Mouse (Mus musculus): Measurements from ENCODE around the gene Elf2. TPM values are rescaled to one million over a fixed set of nuclear protein-coding genes. Genes with fewer than 3 reads are reported as not detected.
"Not testable (repeated sequence)": the region's sequence is repeated elsewhere in the genome, so short reads cannot be mapped to it uniquely, and the experiment has no call there.

The Elf2 gene
- polyA plus RNA-seq, 1 experiment, result 18.2 TPM

DNA sequence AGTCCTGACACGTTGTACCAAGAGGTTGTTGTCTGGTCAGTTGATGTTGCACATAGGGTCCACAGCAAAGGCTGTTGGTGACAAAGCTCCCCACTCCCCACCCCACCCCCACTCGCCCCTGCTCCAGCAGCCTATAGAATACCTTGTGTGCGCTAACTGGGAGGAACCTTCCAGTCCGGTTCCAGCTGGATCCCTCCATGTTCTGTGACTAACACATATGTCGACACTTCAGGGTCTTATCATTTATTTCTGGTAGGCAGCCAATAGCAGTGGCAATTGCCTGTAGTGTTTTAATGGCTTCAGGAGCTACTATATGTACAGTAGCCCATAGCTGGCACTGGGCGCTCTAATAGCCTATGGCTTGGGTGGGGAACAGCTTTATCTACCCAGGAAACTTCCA, 118.2 kb downstream of the Elf2 start:
- Histone ChIP-seq H3K36me3 (ENCODE audit: control insufficient read depth, insufficient read depth) (no peaks in the 10 kb centered on the region), H3K4me2 (ENCODE audit: low read depth) (no peak overlapping the region), H3ac (ENCODE audit: control insufficient read depth, insufficient read length) (no peak overlapping the region), H3K4me3 (no peak overlapping the region), H3K27me3 (ENCODE audit: control insufficient read depth, insufficient read depth, insufficient read length) (no peaks in the 10 kb centered on the region), H3K79me2 (ENCODE audit: control insufficient read depth, insufficient read depth) (peaks cover 22% of the 10 kb centered on the region)
- TF ChIP-seq POLR2A (IDR thresholded peaks at IDR 0.05; ENCODE audit: insufficient read length, low read depth), result no peak
- TF ChIP-seq USF1 (IDR thresholded peaks at IDR 0.05; ENCODE audit: low read depth), result no peak
- no peak for TF ChIP-seq E2F4 (IDR thresholded peaks at IDR 0.05; ENCODE audit: insufficient read depth)
- TF ChIP-seq REST (IDR thresholded peaks at IDR 0.05; ENCODE audit: insufficient read depth, insufficient read length), result no peak
- no peak for TF ChIP-seq MYOG (IDR thresholded peaks at IDR 0.05; ENCODE audit: control insufficient read depth in 1 of 3, insufficient read depth in 1 of 3, insufficient read length in 2 of 3, low read depth in 2 of 3)
- TF ChIP-seq CEBPB (IDR thresholded peaks at IDR 0.05; ENCODE audit: insufficient read depth, poor library complexity, severe bottlenecking), result no peak

DNA sequence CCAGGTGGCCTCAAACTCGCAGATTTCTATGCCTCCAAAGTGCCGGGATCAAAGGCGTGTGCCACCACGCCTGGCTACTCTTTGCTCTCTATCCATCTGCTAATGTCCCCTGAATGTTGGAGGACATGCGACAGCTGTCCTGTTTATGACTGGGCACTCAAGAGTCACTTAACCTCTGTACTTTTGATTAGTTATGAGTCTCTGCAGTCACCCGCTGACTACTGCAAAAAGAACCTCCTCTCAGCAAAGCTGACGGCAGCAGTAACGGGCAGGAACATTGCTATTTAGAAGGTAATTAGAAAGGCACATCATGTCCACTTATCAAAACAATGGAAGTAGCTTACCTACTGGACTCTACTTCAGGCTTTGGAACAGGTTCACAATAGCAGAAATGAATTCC, 118.6 kb downstream of the Elf2 start:
- no peak overlapping the region for H3ac ChIP-seq (ENCODE audit: control insufficient read depth, insufficient read length)
- TF ChIP-seq MYOG (IDR thresholded peaks at IDR 0.05; ENCODE audit: control insufficient read depth in 1 of 3, insufficient read depth in 1 of 3, insufficient read length in 2 of 3, low read depth in 2 of 3), result peak in 1 of 3 experiments; percentile 8
- peak in 1 of 3 experiments; percentile 26 for TF ChIP-seq MYOD1 (IDR thresholded peaks at IDR 0.05; ENCODE audit: control insufficient read depth in 1 of 3, insufficient read length in 2 of 3, low read depth in 2 of 3)
- TF ChIP-seq REST (IDR thresholded peaks at IDR 0.05; ENCODE audit: insufficient read depth, insufficient read length), result no peak
- no peaks in the 10 kb centered on the region for H3K36me3 ChIP-seq (ENCODE audit: control insufficient read depth, insufficient read depth)
- H3K4me2 ChIP-seq (ENCODE audit: low read depth), result no peak overlapping the region
- no peaks in the 10 kb centered on the region for H3K27me3 ChIP-seq (ENCODE audit: control insufficient read depth, insufficient read depth, insufficient read length)
- peaks cover 17% of the 10 kb centered on the region for H3K79me2 ChIP-seq (ENCODE audit: control insufficient read depth, insufficient read depth)
- no peak overlapping the region for H3K4me3 ChIP-seq

DNA sequence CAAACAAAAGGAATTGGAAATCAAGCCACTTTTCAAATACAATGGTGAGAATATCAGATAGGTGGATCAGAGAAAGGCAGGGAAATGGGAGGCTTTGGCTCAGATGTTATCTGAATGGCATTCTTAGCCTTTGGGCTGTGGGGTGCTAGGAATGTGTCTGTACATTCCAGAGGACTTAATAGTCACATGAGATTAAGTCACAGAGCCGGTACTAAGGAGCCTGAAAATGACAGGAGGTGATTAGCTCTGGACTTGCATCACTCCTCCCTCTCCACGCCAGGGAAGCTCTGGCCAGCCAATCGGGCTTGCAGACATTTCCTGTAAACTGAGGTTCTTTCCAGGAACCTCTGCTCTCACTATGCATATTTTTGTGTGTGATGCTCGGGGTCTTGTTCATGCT, 119.6 kb downstream of the Elf2 start:
- TF ChIP-seq CEBPB (IDR thresholded peaks at IDR 0.05; ENCODE audit: insufficient read depth, poor library complexity, severe bottlenecking) (peak; percentile 58), MAX (IDR thresholded peaks at IDR 0.05; ENCODE audit: low read depth) (no peak)
- Histone ChIP-seq H3K36me3 (ENCODE audit: control insufficient read depth, insufficient read depth) (no peaks in the 10 kb centered on the region), H3ac (ENCODE audit: control insufficient read depth, insufficient read length) (no peak overlapping the region), H3K4me3 (no peak overlapping the region), H3K79me2 (ENCODE audit: control insufficient read depth, insufficient read depth) (peaks cover 7% of the 10 kb centered on the region), H3K27me3 (ENCODE audit: control insufficient read depth, insufficient read depth, insufficient read length) (no peaks in the 10 kb centered on the region), H3K4me2 (ENCODE audit: low read depth) (no peak overlapping the region)

DNA sequence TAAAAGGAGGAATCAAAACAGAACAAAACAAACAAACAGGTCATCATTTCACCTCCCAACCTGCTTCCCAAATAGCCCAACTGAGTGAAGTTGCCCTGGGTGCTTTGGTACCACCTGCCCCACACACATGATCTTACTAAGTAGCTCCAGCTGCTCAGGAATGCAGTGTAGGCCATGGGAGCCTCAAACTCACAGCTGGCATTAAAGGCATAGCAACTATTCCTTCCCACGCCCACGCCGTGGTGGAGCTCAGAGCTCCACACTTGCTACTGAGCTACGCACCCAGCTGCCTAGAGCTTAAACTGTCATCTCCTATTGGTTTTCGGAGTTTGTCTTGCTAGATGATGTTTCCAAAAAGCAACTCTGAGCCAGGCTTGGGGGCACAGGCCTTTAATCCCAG, 121.2 kb downstream of the Elf2 start:
- no peak overlapping the region for H3K4me3 ChIP-seq
- H3K4me2 ChIP-seq (ENCODE audit: low read depth), result peak overlapping the region; percentile 7
- H3ac ChIP-seq (ENCODE audit: control insufficient read depth, insufficient read length), result no peak overlapping the region
- no peaks in the 10 kb centered on the region for H3K36me3 ChIP-seq (ENCODE audit: control insufficient read depth, insufficient read depth)
- no peaks in the 10 kb centered on the region for H3K27me3 ChIP-seq (ENCODE audit: control insufficient read depth, insufficient read depth, insufficient read length)
- TF ChIP-seq USF1 (IDR thresholded peaks at IDR 0.05; ENCODE audit: low read depth) (peak; percentile 6), CEBPB (IDR thresholded peaks at IDR 0.05; ENCODE audit: insufficient read depth, poor library complexity, severe bottlenecking) (no peak), POLR2AphosphoS2 (IDR thresholded peaks at IDR 0.05; ENCODE audit: insufficient read length, low read depth) (no peak), MYOG (IDR thresholded peaks at IDR 0.05; ENCODE audit: control insufficient read depth in 1 of 3, insufficient read depth in 1 of 3, insufficient read length in 2 of 3, low read depth in 2 of 3) (peak; percentile 51 to 96 (median 84)), POLR2A (IDR thresholded peaks at IDR 0.05; ENCODE audit: insufficient read length, low read depth) (no peak), E2F4 (IDR thresholded peaks at IDR 0.05; ENCODE audit: insufficient read depth) (no peak), MAX (IDR thresholded peaks at IDR 0.05; ENCODE audit: low read depth) (no peak), MYOD1 (IDR thresholded peaks at IDR 0.05; ENCODE audit: control insufficient read depth in 1 of 3, insufficient read length in 2 of 3, low read depth in 2 of 3) (peak; percentile 7 to 97 (median 82)), SRF (IDR thresholded peaks at IDR 0.05; ENCODE audit: control insufficient read depth, insufficient read length, low read depth) (no peak), REST (IDR thresholded peaks at IDR 0.05; ENCODE audit: insufficient read depth, insufficient read length) (no peak), TCF12 (IDR thresholded peaks at IDR 0.05; ENCODE audit: insufficient read depth, poor library complexity, severe bottlenecking) (peak; percentile 82), TCF3 (IDR thresholded peaks at IDR 0.05; ENCODE audit: insufficient read length, low read depth) (peak; percentile 65)
- no peaks in the 10 kb centered on the region for H3K79me2 ChIP-seq (ENCODE audit: control insufficient read depth, insufficient read depth)

DNA sequence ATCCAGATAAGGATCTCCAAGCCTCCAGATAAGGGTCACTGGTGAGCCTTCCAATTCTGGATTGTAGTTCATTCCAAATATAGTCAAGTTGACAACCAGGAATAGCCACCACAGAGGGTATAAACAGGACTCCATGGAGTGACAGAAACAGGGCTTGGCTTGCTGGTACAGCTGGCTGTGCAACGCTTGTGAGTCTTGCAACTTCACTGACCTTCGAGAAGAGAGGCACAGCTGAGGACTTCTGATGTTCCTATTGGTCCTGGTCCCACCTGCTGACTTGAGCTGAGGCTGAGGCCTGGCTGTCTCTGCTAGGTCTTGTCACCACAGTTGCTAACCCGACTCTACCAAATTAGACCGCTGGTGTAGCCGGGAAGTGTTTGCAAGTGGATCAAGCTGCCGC, 122.1 kb downstream of the Elf2 start:
- H3ac ChIP-seq (ENCODE audit: control insufficient read depth, insufficient read length); H3K79me2 ChIP-seq (ENCODE audit: control insufficient read depth, insufficient read depth); H3K4me3 ChIP-seq; H3K36me3 ChIP-seq (ENCODE audit: control insufficient read depth, insufficient read depth); H3K27me3 ChIP-seq (ENCODE audit: control insufficient read depth, insufficient read depth, insufficient read length): not testable (repeated sequence)
- TF ChIP-seq MYOD1 (IDR thresholded peaks at IDR 0.05; ENCODE audit: control insufficient read depth in 1 of 3, insufficient read length in 2 of 3, low read depth in 2 of 3) (peak in 1 of 3 experiments; percentile 70), MYOG (IDR thresholded peaks at IDR 0.05; ENCODE audit: control insufficient read depth in 1 of 3, insufficient read depth in 1 of 3, insufficient read length in 2 of 3, low read depth in 2 of 3) (peak in 1 of 3 experiments; percentile 56)
- peak overlapping the region; percentile 7 for H3K4me2 ChIP-seq (ENCODE audit: low read depth)

DNA sequence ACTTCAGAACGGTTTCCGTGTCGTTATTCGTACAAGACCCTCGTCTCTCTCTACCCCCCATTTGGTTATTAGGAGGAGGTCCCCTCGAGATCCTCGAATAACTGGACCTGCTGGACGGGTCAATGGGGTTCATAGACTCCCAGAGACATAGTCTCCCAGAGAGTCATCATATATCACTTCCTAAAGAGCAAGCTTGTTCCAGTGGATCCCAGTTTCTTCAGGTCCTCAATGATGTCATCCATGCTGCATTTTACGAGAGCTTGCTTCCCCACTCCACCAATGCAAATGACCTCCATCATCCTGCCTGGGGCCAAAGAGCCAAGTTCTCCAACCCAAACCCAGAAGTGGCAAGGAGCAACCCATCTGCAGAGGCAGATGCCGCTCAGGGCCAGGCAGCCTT, 124.1 kb downstream of the Elf2 start:
- not testable (repeated sequence) for H3K79me2 ChIP-seq (ENCODE audit: control insufficient read depth, insufficient read depth); H3K4me2 ChIP-seq (ENCODE audit: low read depth); H3K36me3 ChIP-seq (ENCODE audit: control insufficient read depth, insufficient read depth); H3K4me3 ChIP-seq; H3K27me3 ChIP-seq (ENCODE audit: control insufficient read depth, insufficient read depth, insufficient read length); H3ac ChIP-seq (ENCODE audit: control insufficient read depth, insufficient read length)
